Mouse (Mus musculus): Measurements from ENCODE around the gene Snrnp70.
A peak's percentile ranks its signal among the peaks of the same experiment; 100 is the strongest.

Gene Snrnp70

GRCm38 (mm10) chr7:45337469-45337868, 58.1 kb downstream of the Snrnp70 start:
- no peak for DNase-seq (ENCODE audit: low read depth, low spot score)

- DNase-seq (ENCODE audit: low read depth, low spot score): no peak
Measured at GRCm38 (mm10) chr7:45336319-45336718, 59.2 kb downstream of the Snrnp70 start.

GRCm38 (mm10) chr7:45335056-45335455, 60.5 kb downstream of the Snrnp70 start, which contains the start of gene Hrc:
Hrc (plus strand) TSS chr7:45335290.
- DNase-seq (ENCODE audit: low read depth, low spot score): no peak

- DNase-seq (ENCODE audit: low read depth, low spot score): no peak
Measured at GRCm38 (mm10) chr7:45334605-45335004, 60.9 kb downstream of the Snrnp70 start.

GRCm38 (mm10) chr7:45333431-45333982, 62.0 kb downstream of the Snrnp70 start, which contains the start of gene Trpm4:
Trpm4 (minus strand) TSS chr7:45333780.
- peak; percentile 88 for DNase-seq (ENCODE audit: low read depth, low spot score)

GRCm38 (mm10) chr7:45332685-45333425, 62.7 kb downstream of the Snrnp70 start:
- DNase-seq (ENCODE audit: low read depth, low spot score): peak; percentile 96

- peak; percentile 74 for DNase-seq (ENCODE audit: low read depth, low spot score)
Measured at GRCm38 (mm10) chr7:45331502-45331901, 64.0 kb downstream of the Snrnp70 start.

- no peak for DNase-seq (ENCODE audit: low read depth, low spot score)
Measured at GRCm38 (mm10) chr7:45328841-45329475, 66.6 kb downstream of the Snrnp70 start.
